Mouse (Mus musculus) layer of hippocampus, postnatal 25 days (tissue): ENCODE results near the gene Nap1l5. TPM values are rescaled to one million over a fixed set of nuclear protein-coding genes. Genes with fewer than 3 reads are reported as not detected.
"Not testable (repeated sequence)": the region's sequence is repeated elsewhere in the genome, so short reads cannot be mapped to it uniquely, and the experiment has no call there.

ENCODE experiments used
- DNase-seq, 2 experiments: peaks; one replicate each; pipeline ENCODE4 v3.0.0; 2022; ENCODE audit warnings: mixed read lengths in 2 of 2, low spot score in 1 of 2; ENCODE audit errors: extremely low spot score in 1 of 2
- total RNA-seq, 2 experiments: library from RNA; stranded (reverse); gene quantifications; 2 replicates each; pipeline ENCODE4 v1.2.3; 2021

The Nap1l5 gene
- total RNA-seq, 2 experiments from 2014 or later, result 247 to 281 TPM

DNA sequence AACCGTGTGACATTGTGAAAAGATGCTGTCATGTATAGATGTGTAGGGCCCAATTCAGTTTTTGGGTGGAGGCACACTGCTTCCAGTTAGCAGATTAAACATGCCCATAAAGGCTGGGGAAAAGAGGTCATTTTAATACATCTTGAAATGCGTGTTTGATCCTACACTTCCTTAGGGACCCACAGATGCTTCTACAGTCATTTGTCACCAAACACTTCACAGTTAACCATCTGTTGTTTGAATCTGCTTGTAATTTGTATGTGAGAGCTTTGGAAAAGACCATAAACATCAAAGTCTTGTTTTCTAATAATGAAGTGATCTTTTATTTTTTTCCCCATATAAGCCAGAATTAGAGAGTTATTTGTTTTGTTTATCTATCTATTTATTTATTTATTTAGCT is 915 bp upstream of the Nap1l5 start:
- no peak for DNase-seq

DNA sequence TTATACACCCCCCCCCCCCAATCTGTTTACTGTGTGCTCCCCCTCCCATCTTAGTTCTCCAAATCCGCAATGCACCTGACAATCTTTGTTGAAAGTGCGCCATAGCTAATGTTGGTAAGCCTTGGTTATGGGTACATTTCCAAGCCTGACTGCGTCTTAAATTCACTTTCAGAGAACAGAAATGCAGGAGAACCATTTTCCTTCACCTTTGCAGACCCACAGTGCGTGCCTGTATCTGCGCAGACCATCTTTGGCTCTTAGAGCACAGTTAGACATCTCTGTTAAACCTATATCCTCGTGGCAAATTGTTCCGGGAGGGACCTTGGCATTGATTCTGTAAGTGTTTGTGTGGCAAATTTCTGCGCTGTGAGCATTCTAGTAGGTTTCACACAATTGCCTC is 460 bp upstream of the Nap1l5 start:
- DNase-seq, result no peak

DNA sequence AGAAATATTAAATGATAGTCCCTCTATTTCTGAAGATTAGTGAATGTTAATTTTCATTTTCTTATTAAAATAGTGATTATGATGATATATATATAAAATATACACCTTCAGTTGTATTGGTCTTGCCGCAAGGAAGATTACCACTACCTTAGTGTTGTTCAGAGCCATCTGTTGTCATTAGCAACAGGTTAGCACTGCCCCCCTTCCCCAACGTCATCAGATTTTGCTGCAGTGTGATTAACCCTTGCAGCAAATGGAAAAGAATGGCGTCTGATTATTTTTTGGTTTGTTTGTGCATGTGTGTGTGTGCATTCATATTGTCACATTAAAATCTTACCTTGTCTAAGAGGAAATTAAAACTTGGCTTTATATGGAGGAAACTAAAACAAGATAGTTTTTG is 2.3 kb downstream of the Nap1l5 start:
- DNase-seq, result no peak

DNA sequence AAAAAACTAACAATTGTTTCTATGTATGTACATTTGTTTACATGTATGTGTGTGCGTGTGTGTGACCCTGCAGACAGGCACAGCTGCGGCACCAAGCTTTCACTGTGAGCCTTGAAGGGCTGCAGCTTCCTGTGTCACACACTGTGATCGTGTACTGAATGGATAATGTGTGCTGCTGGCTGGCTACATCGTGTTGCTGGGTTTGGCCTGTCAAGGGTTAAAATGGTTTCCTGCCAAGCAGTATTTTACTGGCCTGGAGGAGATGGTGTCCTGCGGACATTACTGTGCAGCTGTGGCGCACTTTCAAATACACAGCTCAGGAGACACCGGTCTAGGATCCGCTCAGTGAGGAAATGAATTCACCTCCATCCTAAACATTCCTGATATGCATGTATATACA is 3.7 kb downstream of the Nap1l5 start:
- peak in 1 of 2 experiments; percentile 26 for DNase-seq

DNA sequence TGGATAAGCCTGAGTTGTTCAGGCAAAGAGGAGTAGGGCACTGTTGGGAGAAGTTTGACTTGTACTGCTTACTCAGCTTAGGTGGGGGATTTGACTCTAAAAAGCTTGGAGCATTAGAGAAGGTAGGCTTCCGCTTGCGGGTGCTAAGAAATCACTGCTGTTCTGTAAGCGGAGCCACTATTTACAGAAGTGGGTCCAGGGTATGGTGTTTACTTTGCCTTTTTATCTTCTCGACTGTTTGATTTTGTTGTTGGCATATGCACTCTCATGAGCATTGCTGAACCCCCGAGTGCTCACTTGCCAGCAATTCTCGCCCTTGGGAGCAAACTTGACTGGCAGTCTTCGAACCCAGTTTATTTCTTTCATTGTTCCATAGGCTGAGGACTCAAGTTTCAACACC is 6.3 kb downstream of the Nap1l5 start:
- no peak for DNase-seq

DNA sequence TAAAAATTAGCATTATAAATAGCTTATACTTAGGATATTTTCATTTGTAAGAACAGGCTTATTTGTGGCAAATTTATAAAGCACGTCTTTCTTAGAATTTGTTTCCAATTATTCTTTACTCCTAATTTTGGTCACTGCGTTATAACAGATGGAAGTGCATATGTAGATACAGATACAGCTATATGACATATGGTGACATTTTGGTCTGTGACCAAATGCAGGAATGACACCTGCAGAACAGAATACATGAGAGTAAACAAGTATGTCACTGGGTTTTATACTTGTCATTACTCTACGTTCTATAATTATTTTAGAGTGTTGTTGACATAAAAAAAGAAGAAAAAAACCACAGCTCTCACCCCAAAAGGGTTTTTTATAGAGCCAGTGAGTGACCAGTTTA is 7.8 kb downstream of the Nap1l5 start:
- DNase-seq, result no peak

DNA sequence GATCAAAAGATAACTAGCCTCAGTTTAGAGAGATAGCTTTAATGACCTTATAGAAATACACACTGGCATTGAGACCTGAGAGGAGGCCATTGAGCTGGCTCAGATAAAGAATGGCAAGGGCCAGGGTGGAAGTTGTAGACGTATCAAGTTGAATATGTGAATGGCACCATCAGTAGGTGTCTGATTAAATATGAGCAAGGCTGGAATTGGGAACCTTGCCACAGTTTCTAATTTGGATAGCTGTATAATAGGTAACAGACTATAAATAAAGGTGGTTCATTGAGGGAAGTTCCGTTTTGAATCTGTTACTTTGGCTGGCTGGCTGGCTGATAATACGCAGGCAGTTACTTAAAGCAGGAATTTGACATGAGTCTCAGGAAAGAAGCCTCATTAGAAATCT is 10.2 kb downstream of the Nap1l5 start:
- DNase-seq, result no peak

DNA sequence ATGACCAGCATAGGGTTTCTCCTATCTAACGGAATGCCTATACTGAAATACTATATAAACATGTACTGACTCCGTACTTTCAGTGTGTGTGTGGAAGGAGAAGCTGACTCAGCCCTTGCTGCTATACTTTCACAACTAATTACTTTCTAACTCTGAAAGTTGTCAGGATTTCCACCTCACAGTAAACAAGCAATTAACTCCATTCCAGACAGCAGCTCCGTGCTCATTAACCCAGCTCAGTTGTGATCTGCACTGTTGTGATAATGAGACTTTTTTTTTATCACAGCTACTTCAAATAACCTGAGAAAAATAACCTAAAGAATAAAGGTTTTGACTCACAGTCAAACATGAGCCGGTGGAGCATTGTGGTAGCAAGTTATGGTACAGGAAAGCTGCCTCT is 11.9 kb downstream of the Nap1l5 start:
- no peak for DNase-seq

DNA sequence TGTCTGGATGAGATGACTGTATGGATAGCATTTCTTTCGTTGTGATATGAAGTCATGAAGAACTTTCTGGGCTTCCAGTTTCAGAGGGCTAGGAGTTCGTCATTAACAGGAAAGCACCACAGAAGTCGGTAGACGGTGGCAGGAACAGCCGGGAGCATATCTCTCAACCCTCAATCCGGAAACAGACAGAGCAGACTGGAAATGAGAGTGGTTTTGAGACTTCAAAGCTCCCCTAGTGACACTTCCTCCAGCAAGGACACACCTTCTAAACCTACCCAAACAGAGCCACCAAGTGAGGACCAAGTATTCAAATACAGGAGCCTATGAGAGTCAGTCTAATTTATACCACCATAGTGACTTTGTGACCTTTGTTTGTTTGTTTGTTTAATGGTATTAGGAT is 13.6 kb downstream of the Nap1l5 start:
- DNase-seq, result no peak

DNA sequence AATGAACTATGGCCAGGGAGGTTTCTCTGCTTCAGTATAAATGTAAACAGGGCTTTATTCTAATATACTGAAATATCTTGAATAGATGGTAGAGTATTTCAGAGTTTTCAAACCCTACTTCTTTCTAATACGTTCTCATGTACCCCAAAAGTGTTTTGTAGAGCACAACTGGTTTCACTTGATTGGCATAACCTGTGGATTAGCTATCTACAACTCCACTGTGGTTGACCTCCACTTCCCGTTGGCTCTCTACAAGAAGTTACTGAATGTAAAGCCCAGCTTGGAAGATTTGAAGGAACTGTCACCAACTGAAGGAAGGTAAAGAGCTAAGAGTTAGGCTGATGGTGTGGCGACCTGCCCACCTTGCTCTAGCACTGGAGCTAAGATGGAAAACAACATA is 17.0 kb downstream of the Nap1l5 start:
- no peak for DNase-seq

DNA sequence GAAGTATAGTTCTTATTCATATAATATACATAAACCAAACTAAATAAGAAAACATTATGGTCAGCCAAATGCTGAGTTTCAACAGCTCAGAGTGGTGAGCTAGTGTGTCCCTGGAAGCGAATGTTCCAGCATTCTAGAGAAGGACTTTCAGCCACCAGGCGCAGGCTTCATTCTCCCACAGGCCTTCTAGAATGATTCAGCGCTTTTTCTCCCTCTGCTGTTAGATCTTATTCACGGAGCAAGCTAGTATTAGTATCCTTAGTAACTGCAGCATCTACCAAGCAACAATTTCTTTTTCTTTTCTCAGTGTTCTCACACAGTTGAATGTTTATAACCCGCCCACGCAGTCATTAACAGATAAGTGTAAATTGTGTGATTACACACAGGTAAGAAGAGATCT is 24.6 kb downstream of the Nap1l5 start:
- DNase-seq, result no peak

DNA sequence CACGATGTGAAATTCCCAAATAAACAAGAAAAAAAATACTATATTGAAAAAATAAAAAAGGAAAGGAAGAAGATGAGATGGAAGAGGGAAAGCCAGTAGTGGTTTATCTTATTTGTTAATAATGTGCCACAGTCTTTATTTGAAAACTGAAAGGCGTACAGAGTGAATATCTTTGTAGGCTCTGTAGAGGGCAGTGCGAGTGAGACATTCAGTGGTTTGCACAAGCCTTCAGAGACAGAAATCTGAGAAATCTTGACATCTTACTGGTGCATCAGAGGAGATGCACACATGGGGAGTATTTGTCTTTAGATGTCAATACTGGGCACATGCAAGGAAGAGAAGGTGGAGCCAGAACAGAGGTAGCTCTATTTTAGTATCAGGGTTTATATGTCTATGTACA is 25.5 kb downstream of the Nap1l5 start:
- DNase-seq, result no peak

DNA sequence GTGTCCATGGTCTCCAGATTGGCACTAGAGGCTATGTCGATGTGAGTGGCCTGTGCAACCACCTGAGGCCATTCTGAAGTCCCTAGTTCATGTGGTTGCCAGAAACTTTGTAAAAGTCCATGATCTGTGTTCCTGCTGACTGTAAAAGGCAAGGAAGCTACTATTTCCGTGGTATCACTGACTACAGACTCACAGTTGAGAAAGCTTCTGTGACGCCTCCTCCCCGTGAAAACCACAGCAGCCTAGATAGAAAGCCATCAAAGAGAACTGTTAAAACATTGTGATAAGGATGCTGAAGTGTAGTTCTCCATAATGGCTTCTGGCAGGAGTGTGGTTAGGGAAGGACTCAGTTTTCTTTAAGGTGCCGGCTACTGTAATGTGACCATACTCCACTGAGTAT is 26.0 kb downstream of the Nap1l5 start:
- DNase-seq, result no peak

DNA sequence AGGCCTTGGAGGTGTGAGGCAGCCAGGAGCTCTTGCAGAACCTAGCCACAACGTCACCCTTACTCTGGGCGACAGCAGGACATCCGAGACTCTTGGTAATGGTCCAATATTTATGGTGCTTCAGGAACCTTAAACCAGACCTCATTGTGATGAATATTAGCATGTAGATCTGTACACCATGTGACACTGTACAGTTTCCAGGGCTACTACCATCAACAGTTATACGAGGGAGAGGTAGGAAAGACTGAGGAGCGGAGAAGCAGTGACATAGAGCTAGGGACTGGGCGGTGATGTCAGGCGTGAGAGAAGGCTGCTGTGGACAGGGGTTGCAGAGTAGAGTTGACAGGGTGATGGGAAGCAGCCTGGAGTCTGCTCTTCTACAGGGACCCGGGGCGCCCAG is 26.9 kb downstream of the Nap1l5 start:
- no peak for DNase-seq

DNA sequence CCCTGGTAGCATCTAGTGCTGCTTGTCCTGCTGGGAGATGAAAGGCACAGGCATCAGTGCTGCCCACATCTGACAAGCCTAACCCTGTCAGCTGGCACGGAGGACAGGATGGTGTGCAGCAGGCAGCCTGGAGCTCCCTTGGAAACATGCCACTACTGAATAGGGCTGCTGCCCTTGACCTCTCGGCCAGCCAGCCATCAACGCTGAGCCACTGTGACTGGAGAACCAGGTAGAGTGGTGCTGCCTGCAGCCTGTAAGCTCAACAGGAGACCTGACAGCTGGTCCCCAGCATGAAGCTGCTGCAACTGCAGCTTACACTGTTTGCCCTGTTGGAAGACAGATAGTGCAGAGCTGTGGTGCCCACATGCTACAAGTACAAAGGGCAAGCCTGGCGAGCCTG is 27.3 kb downstream of the Nap1l5 start:
- no peak for DNase-seq

DNA sequence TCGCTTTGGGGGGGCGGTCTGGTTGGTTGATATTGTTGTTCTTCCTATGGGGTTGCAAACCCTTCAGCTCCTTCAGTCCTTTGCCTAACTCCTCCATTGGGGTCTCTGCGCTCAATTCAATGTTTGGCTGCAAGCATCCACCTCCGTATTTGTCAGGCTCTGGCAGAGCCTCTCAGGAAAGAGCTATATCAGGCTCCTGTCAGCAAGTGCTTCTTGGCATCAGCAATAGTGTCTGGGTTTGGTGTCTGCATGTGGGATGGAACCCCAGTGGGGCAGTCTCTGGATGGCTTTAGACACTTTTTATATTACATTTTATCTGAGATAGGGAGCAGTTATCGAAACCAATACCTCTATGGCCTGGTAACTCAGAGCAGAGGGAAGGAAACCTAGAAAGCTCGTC is 39.0 kb downstream of the Nap1l5 start:
- DNase-seq, result not testable (repeated sequence)

DNA sequence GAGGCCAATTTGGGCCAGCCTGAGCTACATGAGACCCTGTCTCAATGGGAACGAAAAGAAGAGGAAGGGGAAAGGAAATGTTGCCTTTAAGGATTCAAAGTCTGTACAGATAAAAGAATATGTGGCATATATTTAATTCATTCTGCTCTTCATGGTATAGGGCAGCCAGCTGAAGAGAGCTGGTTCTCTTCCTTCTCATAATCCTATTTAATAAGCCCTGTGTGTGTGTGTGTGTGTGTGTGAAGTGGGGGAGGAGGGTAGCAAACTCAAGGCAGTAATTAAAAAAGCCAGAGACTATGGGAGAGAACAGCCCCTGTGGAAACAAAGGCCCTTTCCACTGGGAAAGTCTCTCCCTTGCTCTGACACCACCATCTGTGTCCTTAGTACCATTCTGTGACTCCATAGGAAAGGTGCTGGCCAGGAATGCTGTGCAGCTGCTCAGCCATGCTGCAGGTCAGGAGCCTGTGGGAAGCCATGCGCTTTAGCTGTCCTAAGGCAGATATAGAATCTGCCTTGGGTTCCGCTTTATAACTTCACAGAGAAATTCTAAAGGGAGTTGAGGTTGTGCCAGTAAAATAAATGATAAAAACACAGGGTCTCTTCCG is 43.1 kb downstream of the Nap1l5 start:
- no peak for DNase-seq

DNA sequence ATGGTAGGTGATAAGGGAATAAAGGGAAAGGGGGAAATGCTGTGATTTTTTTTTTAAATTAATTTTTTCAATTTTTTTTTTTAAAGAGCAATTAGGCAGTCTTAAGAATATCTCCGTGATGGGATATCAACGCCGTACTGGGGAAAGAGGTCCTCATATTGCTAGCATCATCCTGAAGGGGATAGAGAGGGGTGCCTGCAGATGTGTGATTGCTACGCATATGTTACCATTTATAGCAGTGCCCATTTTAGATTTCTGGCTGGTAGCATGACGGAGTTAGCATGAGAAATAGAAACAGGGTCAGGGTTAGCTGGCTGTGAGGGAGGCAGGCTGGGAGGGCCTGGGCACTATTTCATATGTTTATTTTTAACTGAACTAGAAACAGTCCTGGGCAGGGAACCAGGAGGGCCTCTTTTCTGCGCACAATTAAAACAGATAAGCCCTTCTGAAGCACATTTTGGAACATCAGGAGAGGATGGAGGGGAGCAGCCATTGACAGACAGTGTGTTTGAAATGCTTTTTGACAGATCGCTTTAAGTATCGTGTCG is 44.4 kb downstream of the Nap1l5 start:
- no peak for DNase-seq

DNA sequence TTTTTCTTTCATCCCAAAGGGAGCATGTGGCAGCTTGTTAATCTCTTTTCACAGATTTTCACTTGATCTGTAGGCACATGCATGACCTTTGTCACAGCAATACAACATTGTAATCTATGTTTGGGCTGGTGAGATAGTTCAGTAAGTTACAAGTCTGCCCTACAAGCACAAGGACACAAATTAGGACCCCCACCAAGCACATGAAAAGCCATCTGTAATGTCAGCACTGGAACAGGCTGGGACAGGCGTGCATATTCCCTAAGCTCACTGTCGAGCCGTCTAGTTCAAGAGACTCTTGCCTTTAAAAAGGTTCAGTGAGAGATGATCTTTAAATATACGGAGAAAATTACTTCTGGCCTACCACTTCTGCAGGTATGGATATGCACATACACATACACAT is 47.4 kb downstream of the Nap1l5 start:
- no peak for DNase-seq

DNA sequence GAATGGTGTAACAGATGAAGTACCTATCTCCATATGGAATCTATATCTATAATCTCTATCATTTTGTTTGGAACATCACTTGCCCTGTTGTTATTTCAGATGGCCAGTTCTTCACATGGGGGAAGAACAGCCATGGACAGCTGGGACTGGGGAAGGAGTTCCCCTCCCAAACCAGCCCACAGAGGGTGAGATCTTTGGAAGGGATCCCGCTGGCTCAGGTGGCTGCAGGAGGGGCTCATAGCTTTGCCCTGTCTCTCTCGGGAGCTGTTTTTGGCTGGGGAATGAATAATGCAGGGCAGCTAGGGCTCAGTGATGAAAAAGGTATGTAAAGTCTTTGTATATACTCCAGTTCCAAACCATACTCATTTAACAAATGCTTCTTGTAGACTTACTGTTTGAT is 50.4 kb downstream of the Nap1l5 start:
- no peak for DNase-seq

DNA sequence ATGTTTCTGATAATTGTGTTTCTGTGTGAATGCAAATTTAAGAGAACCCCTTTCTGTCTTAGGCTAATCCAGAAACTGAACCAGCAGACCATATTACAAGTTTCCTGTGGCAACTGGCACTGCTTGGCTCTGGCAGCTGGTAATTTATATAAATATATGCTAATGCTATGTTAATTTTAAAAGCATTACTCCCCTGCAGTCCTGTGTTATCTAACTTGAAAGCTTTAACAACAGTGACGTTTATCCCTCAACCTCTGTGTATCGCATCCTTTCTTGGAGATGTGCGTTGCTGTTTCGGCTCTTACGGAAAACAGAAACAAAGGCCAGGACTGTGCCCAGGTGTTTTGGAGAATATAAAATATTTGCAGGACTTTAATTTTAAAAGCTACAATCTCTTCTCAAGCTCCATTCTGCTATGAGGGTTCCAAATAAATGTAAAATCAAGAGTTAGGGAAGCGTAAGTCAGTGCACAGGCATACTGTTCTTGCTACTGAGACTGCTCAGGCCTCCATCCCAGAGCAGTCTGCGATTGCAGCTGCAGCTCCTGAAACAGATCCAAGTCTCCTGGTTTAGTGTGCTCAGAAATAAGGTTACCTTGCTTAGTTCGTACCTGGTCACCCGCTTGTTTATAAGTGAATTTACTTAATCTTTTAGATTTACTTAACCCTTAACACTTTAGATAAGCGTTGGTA is 51.1 kb downstream of the Nap1l5 start:
- DNase-seq, result no peak
